Mouse (Mus musculus) ovary, adult 2 months (tissue): ENCODE results near the gene Plod2. TPM values are rescaled to one million over a fixed set of nuclear protein-coding genes. Genes with fewer than 3 reads are reported as not detected.

Experiments used
- polyA plus RNA-seq: library from polyadenylated mRNA; depleted of rRNA; stranded (reverse); fragments of >200 nt; gene quantifications from 2 replicates; pipeline ENCODE4 v1.2.3, GENCODE M21; 2012; rRNA removed

The Plod2 gene
- 36.1 and 57.5 TPM in 2 replicates for polyA plus RNA-seq

DNA sequence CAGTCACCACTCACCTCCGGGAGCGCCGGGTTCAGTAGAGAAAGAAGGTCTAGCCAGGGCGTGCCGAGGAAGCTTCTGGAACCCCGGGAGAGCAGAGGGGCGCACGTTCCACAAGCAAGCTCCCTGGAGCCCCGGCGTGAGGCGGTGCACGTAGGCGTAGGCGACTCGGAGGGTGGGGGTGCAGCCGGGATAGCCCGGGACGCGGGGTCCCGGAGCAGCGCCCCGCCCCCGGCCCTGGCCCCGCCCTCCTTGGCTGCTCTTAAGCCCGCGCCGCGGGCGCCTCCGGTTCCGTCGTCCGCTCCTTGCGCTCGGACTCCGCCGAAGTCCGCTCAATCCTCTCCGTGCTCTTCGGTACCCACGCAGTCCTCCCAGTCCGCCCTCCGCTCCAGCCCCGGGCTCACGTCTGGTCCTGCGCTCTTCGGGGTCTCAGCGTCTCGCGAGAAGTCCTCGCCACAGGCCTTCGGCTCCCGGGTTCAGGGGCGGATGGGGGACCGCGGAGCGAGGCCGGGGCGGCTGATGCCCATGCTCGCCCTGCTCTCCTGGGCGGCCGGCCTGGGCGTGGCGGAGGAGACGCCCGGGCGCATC is at the start of gene Plod2:
Gene Plod2, plus strand, starts transcription at position 247 of the 585 bp plus-strand sequence.

Other genes starting within 250 kb of the Plod2 start
- not detected in 2 replicates for gene 1700057G04Rik, start 232.8 kb upstream of the Plod2 start, polyA plus RNA-seq
- 13.3 and 14.3 TPM in 2 replicates for gene Plscr4, start 84.8 kb upstream of the Plod2 start, polyA plus RNA-seq